Mouse (Mus musculus) myocyte (in vitro differentiated cells): Measurements from ENCODE around the gene Cacnb2. TPM values are rescaled to one million over a fixed set of nuclear protein-coding genes. Genes with fewer than 3 reads are reported as not detected.

Experiments used
- H3K27me3 ChIP-seq: one replicate; pipeline ENCODE4 v1.6.1; 2011; ENCODE audit not compliant: control insufficient read depth, insufficient read depth, insufficient read length
- H3K36me3 ChIP-seq: one replicate; pipeline ENCODE4 v1.6.1; 2011; ENCODE audit not compliant: control insufficient read depth, insufficient read depth
- H3K4me2 ChIP-seq: one replicate; pipeline ENCODE4 v1.6.1; 2011; ENCODE audit warnings: low read depth, control low read depth
- H3K4me3 ChIP-seq: one replicate; pipeline ENCODE4 v1.5.1; 2011; ENCODE audit warnings: mild to moderate bottlenecking, control low read depth, moderate library complexity
- H3K79me2 ChIP-seq: one replicate; pipeline ENCODE4 v1.6.1; 2011; ENCODE audit not compliant: control insufficient read depth, insufficient read depth
- H3ac ChIP-seq: one replicate; pipeline ENCODE4 v1.6.1; 2011; ENCODE audit not compliant: control insufficient read depth, insufficient read length
- CEBPB ChIP-seq: IDR thresholded peaks from 2 replicates; pipeline ENCODE4 v1.6.1; 2011; ENCODE audit warnings: mild to moderate bottlenecking, moderate library complexity; ENCODE audit not compliant: poor library complexity, insufficient read depth, severe bottlenecking
- E2F4 ChIP-seq: IDR thresholded peaks from one replicate; pipeline ENCODE4 v1.6.1; 2011; ENCODE audit warnings: mild to moderate bottlenecking, control low read depth, moderate library complexity; ENCODE audit not compliant: insufficient read depth
- MAX ChIP-seq: IDR thresholded peaks from one replicate; pipeline ENCODE4 v1.6.1; 2011; ENCODE audit warnings: low read depth, mild to moderate bottlenecking, control low read depth
- MYOD1 ChIP-seq, 3 experiments: IDR thresholded peaks; one replicate each; pipeline ENCODE4 v1.6.1; 2011; ENCODE audit warnings: control low read depth in 2 of 3, low read depth in 2 of 3, mild to moderate bottlenecking in 2 of 3, moderate library complexity in 1 of 3; ENCODE audit not compliant: insufficient read length in 2 of 3, control insufficient read depth in 1 of 3
- MYOG ChIP-seq, 3 experiments: IDR thresholded peaks; one replicate each; pipeline ENCODE4 v1.6.1; 2011; ENCODE audit warnings: control low read depth in 2 of 3, low read depth in 2 of 3, mild to moderate bottlenecking in 2 of 3; ENCODE audit not compliant: insufficient read length in 2 of 3, control insufficient read depth in 1 of 3, insufficient read depth in 1 of 3
- POLR2A ChIP-seq: IDR thresholded peaks from one replicate; pipeline ENCODE4 v1.6.1; 2011; ENCODE audit warnings: low read depth, mild to moderate bottlenecking, control low read depth, moderate library complexity; ENCODE audit not compliant: insufficient read length
- POLR2AphosphoS2 ChIP-seq: IDR thresholded peaks from one replicate; pipeline ENCODE4 v1.6.1; 2011; ENCODE audit warnings: low read depth, control low read depth; ENCODE audit not compliant: insufficient read length
- REST ChIP-seq: IDR thresholded peaks from one replicate; pipeline ENCODE4 v1.6.1; 2011; ENCODE audit warnings: mild to moderate bottlenecking, control low read depth, moderate library complexity; ENCODE audit not compliant: insufficient read depth, insufficient read length
- SRF ChIP-seq: IDR thresholded peaks from one replicate; pipeline ENCODE4 v1.6.1; 2011; ENCODE audit warnings: low read depth; ENCODE audit not compliant: control insufficient read depth, insufficient read length
- TCF12 ChIP-seq: IDR thresholded peaks from one replicate; pipeline ENCODE4 v1.6.1; 2011; ENCODE audit warnings: mild to moderate bottlenecking, control low read depth; ENCODE audit not compliant: poor library complexity, insufficient read depth, severe bottlenecking
- TCF3 ChIP-seq: IDR thresholded peaks from one replicate; pipeline ENCODE4 v1.6.1; 2011; ENCODE audit warnings: low read depth, control low read depth; ENCODE audit not compliant: insufficient read length
- USF1 ChIP-seq: IDR thresholded peaks from one replicate; pipeline ENCODE4 v1.6.1; 2011; ENCODE audit warnings: low read depth, mild to moderate bottlenecking, control low read depth, moderate library complexity
- polyA plus RNA-seq: library from polyadenylated mRNA; unstranded; fragments of >200 nt; fragmentation: generic; extraction: Trizol; gene quantifications from one replicate; pipeline ENCODE4 v1.2.1, GENCODE M21; 2012; ENCODE audit warnings: missing spikeins

Cacnb2 gene
- polyA plus RNA-seq, 1 experiment: 0.85 TPM

DNA sequence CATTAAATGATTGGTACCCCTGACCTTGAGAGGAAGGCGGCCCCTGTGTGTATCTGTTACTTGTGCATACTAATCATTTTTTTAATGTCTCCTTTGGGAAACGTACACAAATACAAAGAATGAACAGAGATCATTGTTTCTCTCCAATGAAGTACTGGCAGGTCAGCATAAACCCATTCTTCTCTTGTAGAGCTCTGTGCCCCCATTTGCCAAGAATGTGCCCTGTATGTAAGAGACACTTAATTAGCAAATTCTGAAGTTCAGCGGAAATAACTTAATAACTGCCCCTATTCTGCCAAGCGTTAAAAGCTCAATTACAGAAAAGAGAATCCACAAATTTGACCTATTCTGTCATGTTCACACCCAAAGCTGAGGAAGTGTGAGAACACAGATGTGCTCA, 339.4 kb downstream of the Cacnb2 start:
- no peak overlapping the region for H3ac ChIP-seq
- H3K4me3 ChIP-seq: no peak overlapping the region
- no peak overlapping the region for H3K4me2 ChIP-seq
- TF ChIP-seq USF1: no peak
- TF ChIP-seq E2F4: no peak
- TF ChIP-seq POLR2A: no peak
- TF ChIP-seq MYOG (IDR thresholded peaks at IDR 0.05; ENCODE audit: control insufficient read depth in 1 of 3, insufficient read depth in 1 of 3, insufficient read length in 2 of 3, low read depth in 2 of 3): no peak
- no peak for TF ChIP-seq POLR2AphosphoS2
- TF ChIP-seq SRF: no peak
- TF ChIP-seq TCF12: no peak
- no peak for TF ChIP-seq REST
- no peak for TF ChIP-seq MAX
- no peak for TF ChIP-seq TCF3
- no peak for TF ChIP-seq MYOD1 (IDR thresholded peaks at IDR 0.05; ENCODE audit: control insufficient read depth in 1 of 3, insufficient read length in 2 of 3, low read depth in 2 of 3)
- no peak for TF ChIP-seq CEBPB
- no peaks in the 10 kb centered on the region for H3K36me3 ChIP-seq
- H3K27me3 ChIP-seq: no peaks in the 10 kb centered on the region
- no peaks in the 10 kb centered on the region for H3K79me2 ChIP-seq

DNA sequence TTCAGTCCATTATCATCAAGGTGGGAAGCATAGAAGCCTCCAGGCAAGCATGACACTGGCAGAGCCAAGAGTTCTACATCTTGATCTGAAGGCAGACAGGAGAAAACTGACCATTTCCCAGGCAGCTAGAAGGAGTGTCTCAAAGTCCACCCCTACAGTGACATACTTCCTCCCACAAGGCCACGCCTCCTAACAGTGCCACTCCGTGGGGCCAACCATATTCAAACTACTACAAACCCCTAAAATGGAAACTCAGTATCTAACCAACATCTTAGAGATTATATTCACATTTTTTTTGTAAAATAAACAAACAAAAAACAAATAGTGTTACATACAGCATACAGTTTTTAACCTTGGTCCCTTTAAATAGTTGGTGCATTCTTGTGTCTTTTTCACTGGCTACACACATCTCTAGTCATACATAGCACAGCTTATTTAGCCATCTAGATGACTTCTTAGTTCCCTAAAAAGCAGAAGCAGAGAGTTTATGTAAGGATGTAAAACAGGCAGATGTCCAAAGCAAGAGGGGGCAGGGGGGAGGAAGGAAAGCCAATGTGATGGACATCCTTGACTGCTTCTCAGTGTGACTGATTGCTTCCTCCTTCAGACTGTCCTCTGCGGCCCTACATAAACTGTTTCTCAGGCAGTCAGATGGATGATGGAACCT, 340.9 kb downstream of the Cacnb2 start:
- Histone ChIP-seq H3K27me3 (no peaks in the 10 kb centered on the region), H3K79me2 (no peaks in the 10 kb centered on the region), H3K4me2 (no peak overlapping the region), H3ac (no peak overlapping the region), H3K36me3 (no peaks in the 10 kb centered on the region), H3K4me3 (no peak overlapping the region)
- no peak for TF ChIP-seq TCF12

DNA sequence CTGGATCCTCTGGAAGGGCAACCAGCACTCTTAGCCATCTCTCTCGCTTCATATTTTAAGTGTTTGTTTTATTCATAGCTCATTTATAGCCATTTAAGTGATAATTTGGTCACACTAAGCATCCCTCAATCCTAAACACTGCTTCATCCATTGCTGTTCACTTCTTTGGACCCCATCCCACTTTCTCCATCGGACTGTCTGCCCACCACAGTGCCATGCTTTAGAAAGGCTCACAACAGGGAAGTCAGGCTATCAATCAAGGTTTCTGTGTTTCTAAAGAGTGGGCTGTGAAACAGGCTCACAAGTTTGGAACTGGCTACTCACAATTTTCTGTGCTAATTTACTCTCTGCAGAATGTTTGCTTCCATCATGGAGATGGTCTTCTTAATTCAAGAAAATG, 350.2 kb downstream of the Cacnb2 start:
- TF ChIP-seq MYOD1 (IDR thresholded peaks at IDR 0.05; ENCODE audit: control insufficient read depth in 1 of 3, insufficient read length in 2 of 3, low read depth in 2 of 3) (no peak), USF1 (no peak), POLR2A (no peak), POLR2AphosphoS2 (no peak), E2F4 (no peak), SRF (no peak)
- H3K27me3 ChIP-seq: no peaks in the 10 kb centered on the region
- H3K79me2 ChIP-seq: no peaks in the 10 kb centered on the region

DNA sequence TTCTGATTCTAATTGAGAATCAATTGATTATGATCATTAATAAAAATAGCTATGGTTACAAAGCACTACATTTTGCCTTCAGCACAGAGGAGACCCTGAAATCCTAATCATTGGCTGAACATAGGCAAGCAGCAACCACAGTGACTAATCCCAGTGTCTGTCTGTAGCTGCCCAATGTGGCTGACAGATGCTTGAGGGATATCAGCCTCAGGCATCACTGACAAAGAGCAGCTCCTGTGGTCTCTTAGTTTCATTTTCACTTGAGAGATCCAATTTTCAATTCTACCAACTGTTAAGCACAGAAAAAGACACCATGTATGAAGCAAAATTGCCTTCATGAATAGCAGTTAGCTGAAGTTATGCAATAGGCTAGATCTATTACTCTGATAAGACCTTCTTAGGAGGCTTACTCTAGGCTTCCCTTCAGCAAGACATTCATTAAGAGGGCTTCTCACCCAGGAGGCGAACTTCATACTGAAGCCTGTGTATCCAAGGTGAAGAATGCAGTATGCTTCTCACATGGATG, 358.1 kb downstream of the Cacnb2 start:
- H3K79me2 ChIP-seq: no peaks in the 10 kb centered on the region
- no peak overlapping the region for H3ac ChIP-seq
- no peaks in the 10 kb centered on the region for H3K36me3 ChIP-seq
- H3K27me3 ChIP-seq: no peaks in the 10 kb centered on the region
- no peak overlapping the region for H3K4me3 ChIP-seq
- no peak for TF ChIP-seq MAX
- no peak for TF ChIP-seq POLR2AphosphoS2
- TF ChIP-seq POLR2A: no peak
- TF ChIP-seq E2F4: no peak
- TF ChIP-seq USF1: no peak
- no peak for TF ChIP-seq CEBPB
- no peak for TF ChIP-seq TCF12
- TF ChIP-seq MYOG (IDR thresholded peaks at IDR 0.05; ENCODE audit: control insufficient read depth in 1 of 3, insufficient read depth in 1 of 3, insufficient read length in 2 of 3, low read depth in 2 of 3): no peak
- peak overlapping the region; percentile 50 for H3K4me2 ChIP-seq

More for the DNA sequence above, 350.2 kb downstream of the Cacnb2 start:
- H3K36me3 ChIP-seq: no peaks in the 10 kb centered on the region
- no peak overlapping the region for H3K4me2 ChIP-seq
- H3ac ChIP-seq: no peak overlapping the region
- H3K4me3 ChIP-seq: no peak overlapping the region

DNA sequence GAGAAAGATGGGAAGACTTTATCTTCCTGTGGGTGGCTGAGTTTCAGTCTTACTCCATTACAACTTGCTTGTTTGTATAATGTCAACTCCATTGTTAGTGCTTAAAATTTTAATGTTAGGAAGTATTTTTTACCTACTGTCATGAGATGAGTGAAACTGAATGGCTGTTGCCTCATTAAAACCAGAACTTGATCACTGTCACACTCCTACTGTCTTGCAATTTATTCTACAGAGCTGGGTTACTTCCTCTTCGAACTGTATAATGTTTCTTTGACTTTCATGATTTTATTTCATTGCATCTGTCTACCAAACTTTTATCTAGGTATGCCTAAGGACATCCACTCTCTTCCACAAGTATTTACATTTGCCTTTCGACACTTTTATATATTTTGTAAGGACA, 358.6 kb downstream of the Cacnb2 start:
- no peaks in the 10 kb centered on the region for H3K27me3 ChIP-seq
- H3ac ChIP-seq: no peak overlapping the region
- TF ChIP-seq POLR2AphosphoS2: no peak
- no peak for TF ChIP-seq TCF12
- no peak for TF ChIP-seq REST
- no peak for TF ChIP-seq TCF3
- TF ChIP-seq E2F4: no peak
- TF ChIP-seq MYOG (IDR thresholded peaks at IDR 0.05; ENCODE audit: control insufficient read depth in 1 of 3, insufficient read depth in 1 of 3, insufficient read length in 2 of 3, low read depth in 2 of 3): no peak
- no peak for TF ChIP-seq MYOD1 (IDR thresholded peaks at IDR 0.05; ENCODE audit: control insufficient read depth in 1 of 3, insufficient read length in 2 of 3, low read depth in 2 of 3)
- TF ChIP-seq SRF: no peak
- TF ChIP-seq CEBPB: no peak
- no peak for TF ChIP-seq USF1
- no peak for TF ChIP-seq POLR2A
- H3K79me2 ChIP-seq: no peaks in the 10 kb centered on the region
- peak overlapping the region; percentile 50 for H3K4me2 ChIP-seq
- H3K4me3 ChIP-seq: no peak overlapping the region
- no peaks in the 10 kb centered on the region for H3K36me3 ChIP-seq
